Mouse (Mus musculus) ES-Bruce4 (cell line): ENCODE data around the gene B3gnt6. TPM values are rescaled to one million over a fixed set of nuclear protein-coding genes. Genes with fewer than 3 reads are reported as not detected.

ENCODE experiments used
- H3K27ac ChIP-seq: 2 replicates; pipeline ENCODE4 v1.5.1; 2012; ENCODE audit warnings: low read length, inconsistent platforms; ENCODE audit not compliant: insufficient read depth
- H3K27me3 ChIP-seq: 2 replicates; pipeline ENCODE4 v1.6.1; 2012; ENCODE audit warnings: mild to moderate bottlenecking, low read length, inconsistent platforms; ENCODE audit not compliant: control insufficient read depth, poor library complexity, insufficient read depth, severe bottlenecking
- H3K36me3 ChIP-seq: 2 replicates; pipeline ENCODE4 v1.6.1; 2012; ENCODE audit warnings: inconsistent platforms, mild to moderate bottlenecking, low read length, moderate library complexity; ENCODE audit not compliant: control insufficient read depth, poor library complexity, insufficient read depth, severe bottlenecking
- H3K4me1 ChIP-seq: one replicate; pipeline ENCODE4 v1.8.1; 2011; ENCODE audit warnings: low read length; ENCODE audit not compliant: control insufficient read depth, insufficient read depth
- H3K4me3 ChIP-seq: 2 replicates; pipeline ENCODE4 v1.5.1; 2011; ENCODE audit warnings: low read depth, mild to moderate bottlenecking, low read length
- H3K9ac ChIP-seq: 2 replicates; pipeline ENCODE4 v1.6.1; 2012; ENCODE audit warnings: low read depth, mild to moderate bottlenecking, inconsistent platforms; ENCODE audit not compliant: poor library complexity, severe bottlenecking
- H3K9me3 ChIP-seq: replicated peaks from 2 replicates; pipeline ENCODE4 v1.6.1; 2012; ENCODE audit warnings: mild to moderate bottlenecking, low read length, inconsistent platforms; ENCODE audit not compliant: control insufficient read depth, poor library complexity, insufficient read depth, severe bottlenecking
- CTCF ChIP-seq: IDR thresholded peaks from one replicate; pipeline ENCODE4 v1.8.1; 2011; ENCODE audit warnings: low read depth, low read length
- EP300 ChIP-seq: IDR thresholded peaks from 2 replicates; pipeline ENCODE4 v1.6.1; 2011; ENCODE audit warnings: low read depth, low read length; ENCODE audit not compliant: insufficient read depth
- POLR2A ChIP-seq: IDR thresholded peaks from one replicate; pipeline ENCODE4 v1.8.1; 2011; ENCODE audit warnings: low read length; ENCODE audit not compliant: insufficient read depth
- polyA plus RNA-seq: library from polyadenylated mRNA; stranded (reverse); fragments of >200 nt; gene quantifications from 2 replicates; pipeline ENCODE4 v1.2.4, GENCODE M21; 2011; ENCODE audit warnings: low read depth; ENCODE audit not compliant: missing spikeins, insufficient read depth, insufficient read length

Gene B3gnt6
- polyA plus RNA-seq, 1 experiment: not detected

DNA sequence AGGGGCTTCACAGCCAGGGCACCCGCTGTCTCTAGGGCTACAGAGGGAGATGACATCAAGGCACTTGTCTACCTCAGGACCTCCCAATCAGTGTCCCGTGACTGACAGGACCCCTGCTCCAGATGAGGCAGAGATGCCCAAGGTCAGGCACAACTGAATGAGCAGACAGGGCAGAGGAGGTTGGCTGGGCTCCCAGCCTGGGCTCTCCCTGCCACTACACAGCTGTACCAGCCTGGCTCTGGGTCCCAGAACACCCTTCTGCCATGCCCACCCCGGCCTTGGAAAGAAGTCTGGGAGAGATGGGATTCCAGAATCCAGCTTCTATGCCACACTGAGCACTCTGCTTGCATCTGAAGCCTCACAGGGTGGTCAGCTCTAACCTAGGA is 43.0 kb downstream of the B3gnt6 start:
- TF ChIP-seq CTCF: no peak
- TF ChIP-seq POLR2A: no peak
- no peak for TF ChIP-seq EP300
- no peak overlapping the region for H3K27ac ChIP-seq
- H3K27me3 ChIP-seq: no peaks in the 10 kb centered on the region
- peaks cover 23% of the 10 kb centered on the region for H3K4me1 ChIP-seq
- H3K9me3 ChIP-seq: no peaks in the 10 kb centered on the region
- no peak overlapping the region for H3K9ac ChIP-seq
- H3K4me3 ChIP-seq: no peak overlapping the region
- H3K36me3 ChIP-seq: no peaks in the 10 kb centered on the region

DNA sequence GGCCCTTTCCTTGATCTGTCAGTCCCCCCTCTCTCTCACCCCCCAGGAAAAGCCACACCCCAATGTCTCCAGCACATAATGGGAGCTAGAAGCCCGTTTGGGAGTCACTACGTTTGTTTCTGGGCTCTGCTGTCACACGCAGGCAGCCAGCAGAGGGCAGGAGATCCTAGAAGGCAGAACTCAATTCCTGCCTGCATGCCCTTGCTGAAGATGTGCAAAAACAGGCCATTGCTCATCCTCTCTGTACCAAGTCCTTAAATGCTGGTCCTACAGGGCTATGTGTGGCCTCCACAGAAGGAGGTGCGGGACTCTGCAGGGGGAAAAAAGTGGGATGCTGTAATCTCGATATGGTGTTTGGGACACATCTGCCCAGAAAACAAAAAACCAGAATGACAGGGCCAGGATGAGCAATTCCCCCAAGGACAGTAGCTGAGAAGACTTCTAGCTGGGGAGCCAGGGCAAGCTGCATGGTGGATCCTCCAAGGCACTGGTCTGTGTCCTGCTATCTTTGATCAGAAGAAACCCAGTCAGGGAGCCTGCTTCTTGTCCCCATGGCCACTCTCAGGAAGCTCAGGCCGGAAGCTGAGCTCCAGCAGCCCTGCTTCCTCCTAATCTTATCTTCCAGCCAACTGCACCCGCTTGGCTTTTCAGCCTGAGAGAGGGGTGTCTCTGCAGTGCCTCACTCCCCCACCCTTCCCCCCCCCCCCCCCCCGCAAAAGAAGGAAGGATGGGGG is 43.6 kb downstream of the B3gnt6 start:
- Histone ChIP-seq H3K4me3 (no peak overlapping the region), H3K9me3 (no peaks in the 10 kb centered on the region), H3K27ac (no peak overlapping the region), H3K36me3 (no peaks in the 10 kb centered on the region), H3K9ac (no peak overlapping the region), H3K4me1 (peaks cover 23% of the 10 kb centered on the region), H3K27me3 (no peaks in the 10 kb centered on the region)
- TF ChIP-seq EP300: no peak
- no peak for TF ChIP-seq POLR2A
- TF ChIP-seq CTCF: peak; percentile 91

DNA sequence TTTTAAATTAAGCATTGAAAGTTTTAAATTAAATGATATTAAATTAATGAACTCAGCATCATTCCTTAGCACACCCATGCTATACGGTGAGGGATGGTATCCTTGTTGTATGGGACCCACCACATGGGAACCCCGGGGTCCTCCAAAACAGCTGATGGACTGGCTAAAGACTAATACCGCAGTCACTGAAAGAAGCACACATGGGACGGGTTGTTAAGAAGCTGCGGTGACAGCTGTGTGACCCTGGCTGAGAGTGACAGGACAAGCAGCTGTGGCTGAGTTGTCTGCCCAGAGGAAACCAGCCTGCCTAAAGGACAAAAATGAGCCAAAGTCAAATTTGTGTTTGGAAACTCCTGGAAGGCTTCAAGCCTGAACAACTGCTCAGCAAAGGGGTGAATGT is 45.4 kb downstream of the B3gnt6 start:
- peaks cover 23% of the 10 kb centered on the region for H3K4me1 ChIP-seq

DNA sequence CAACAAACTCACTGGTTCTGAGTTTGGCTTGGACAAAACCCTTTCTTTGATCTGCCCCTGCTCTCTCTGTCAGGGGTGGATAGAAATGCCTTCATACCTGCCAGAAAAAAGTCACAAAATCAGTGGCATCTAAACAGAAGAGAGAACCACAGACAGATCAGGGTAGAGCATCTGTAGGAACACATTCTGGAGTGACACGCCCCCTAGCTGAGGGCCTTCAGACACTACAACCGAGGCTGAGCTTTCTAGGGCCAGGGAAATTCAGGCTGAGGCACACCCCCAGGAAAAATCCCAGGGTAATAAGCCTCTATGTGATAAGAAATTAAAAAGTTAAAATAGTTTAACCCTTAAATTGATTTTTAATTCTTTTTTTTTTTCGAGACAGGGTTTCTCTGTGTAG is 45.9 kb downstream of the B3gnt6 start:
- Histone ChIP-seq H3K27ac (no peak overlapping the region), H3K27me3 (no peaks in the 10 kb centered on the region), H3K4me3 (no peak overlapping the region), H3K9me3 (no peaks in the 10 kb centered on the region), H3K9ac (no peak overlapping the region), H3K4me1 (peaks cover 20% of the 10 kb centered on the region), H3K36me3 (no peaks in the 10 kb centered on the region)
- TF ChIP-seq EP300 (no peak), POLR2A (no peak), CTCF (peak; percentile 61)

More for the DNA sequence above, 45.4 kb downstream of the B3gnt6 start:
- TF ChIP-seq CTCF: no peak
- TF ChIP-seq POLR2A: no peak
- no peak for TF ChIP-seq EP300
- no peaks in the 10 kb centered on the region for H3K9me3 ChIP-seq
- H3K9ac ChIP-seq: no peak overlapping the region
- H3K36me3 ChIP-seq: no peaks in the 10 kb centered on the region
- no peak overlapping the region for H3K4me3 ChIP-seq
- no peak overlapping the region for H3K27ac ChIP-seq
- no peaks in the 10 kb centered on the region for H3K27me3 ChIP-seq

DNA sequence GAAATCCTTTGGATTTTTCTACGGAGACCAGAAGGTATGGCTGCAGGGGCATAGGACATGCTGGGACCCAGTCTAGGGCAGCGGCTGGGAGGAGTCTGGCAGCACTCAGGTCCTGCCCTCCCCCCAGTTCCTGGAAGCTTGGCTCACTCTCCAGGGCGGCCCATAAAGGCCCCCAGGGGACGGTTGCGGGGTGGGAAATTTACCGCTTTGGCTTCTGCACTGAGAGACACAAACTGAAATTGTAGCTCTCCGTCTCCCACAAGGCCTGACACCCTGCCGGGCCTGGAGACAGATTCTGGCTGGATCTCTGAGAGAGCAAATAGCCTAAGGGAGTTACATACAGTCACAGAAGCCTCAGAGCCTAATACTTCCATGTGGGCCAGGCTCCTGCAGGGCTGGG is 46.9 kb downstream of the B3gnt6 start:
- peaks cover 20% of the 10 kb centered on the region for H3K4me1 ChIP-seq

DNA sequence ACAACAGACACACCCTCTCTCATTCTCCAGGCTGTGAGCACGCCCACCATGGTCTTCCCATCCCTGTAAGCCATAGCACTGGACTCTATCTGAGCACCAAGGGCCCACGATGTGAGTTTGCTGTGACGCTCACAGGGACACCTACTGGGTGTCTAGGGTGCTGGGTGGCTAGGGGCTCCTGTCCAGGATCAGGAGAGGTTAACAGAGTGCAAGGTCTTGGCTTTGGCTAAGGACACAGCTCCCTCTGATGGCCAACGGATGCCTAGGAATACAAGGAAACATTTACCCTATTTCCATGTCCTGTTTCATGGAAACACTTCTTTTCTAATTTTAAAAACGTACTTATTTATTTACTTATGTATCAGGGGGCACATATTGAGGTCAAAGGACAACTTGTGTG is 48.8 kb downstream of the B3gnt6 start:
- no peak for TF ChIP-seq EP300
- TF ChIP-seq CTCF: peak; percentile 30
- no peak for TF ChIP-seq POLR2A
- Histone ChIP-seq H3K4me3 (no peak overlapping the region), H3K9me3 (no peaks in the 10 kb centered on the region), H3K27ac (no peak overlapping the region), H3K36me3 (no peaks in the 10 kb centered on the region), H3K4me1 (peaks cover 16% of the 10 kb centered on the region), H3K9ac (no peak overlapping the region), H3K27me3 (no peaks in the 10 kb centered on the region)

More for the DNA sequence above, 46.9 kb downstream of the B3gnt6 start:
- Histone ChIP-seq H3K4me3 (no peak overlapping the region), H3K36me3 (no peaks in the 10 kb centered on the region), H3K27ac (no peak overlapping the region), H3K9ac (no peak overlapping the region), H3K27me3 (no peaks in the 10 kb centered on the region), H3K9me3 (no peaks in the 10 kb centered on the region)
- TF ChIP-seq POLR2A: no peak
- TF ChIP-seq CTCF: no peak
- no peak for TF ChIP-seq EP300
